Mouse (Mus musculus) gastrocnemius, adult 8-10 months (tissue): ENCODE results near the gene Miox. TPM values are rescaled to one million over a fixed set of nuclear protein-coding genes. Genes with fewer than 3 reads are reported as not detected.

Source experiments
- DNase-seq, 2 experiments: peaks; one replicate each; pipeline ENCODE4 v3.0.0; 2022; ENCODE audit warnings: low spot score in 2 of 2
- total RNA-seq, 4 experiments: library from RNA; stranded (reverse); gene quantifications; 2 replicates each; pipeline ENCODE4 v1.2.4; 2022

The Miox gene
- total RNA-seq = not detected

GRCm38 (mm10) chr15:89334271-89334670 is at the start of gene Miox:
TSS of gene Miox (plus strand) at chr15:89334398.
- no peak for DNase-seq

GRCm38 (mm10) chr15:89285004-89285403 is 49.2 kb upstream of the Miox start:
- DNase-seq = no peak

GRCm38 (mm10) chr15:89285478-89285877 is 48.7 kb upstream of the Miox start:
- DNase-seq = no peak

- no peak for DNase-seq
Measured at GRCm38 (mm10) chr15:89286114-89286513, 48.1 kb upstream of the Miox start.

- no peak for DNase-seq
Measured at GRCm38 (mm10) chr15:89286582-89286981, 47.6 kb upstream of the Miox start.

- no peak for DNase-seq
Measured at GRCm38 (mm10) chr15:89288227-89288767, 45.9 kb upstream of the Miox start.

- no peak for DNase-seq
Measured at GRCm38 (mm10) chr15:89289455-89289854, 44.7 kb upstream of the Miox start.

- no peak for DNase-seq
Measured at GRCm38 (mm10) chr15:89291521-89291920, 42.7 kb upstream of the Miox start.

- DNase-seq = no peak
Measured at GRCm38 (mm10) chr15:89292795-89293194, 41.4 kb upstream of the Miox start.

GRCm38 (mm10) chr15:89293778-89294177 is 40.4 kb upstream of the Miox start:
- no peak for DNase-seq

GRCm38 (mm10) chr15:89295580-89296165 is 38.5 kb upstream of the Miox start:
- no peak for DNase-seq

GRCm38 (mm10) chr15:89296465-89296864 is 37.7 kb upstream of the Miox start:
- DNase-seq = peak in 1 of 2 experiments; percentile 32

- DNase-seq = no peak
Measured at GRCm38 (mm10) chr15:89297695-89298094, 36.5 kb upstream of the Miox start.

- no peak for DNase-seq
Measured at GRCm38 (mm10) chr15:89300180-89300579, 34.0 kb upstream of the Miox start.

- no peak for DNase-seq
Measured at GRCm38 (mm10) chr15:89300600-89300999, 33.6 kb upstream of the Miox start.

- no peak for DNase-seq
Measured at GRCm38 (mm10) chr15:89305966-89306365, 28.2 kb upstream of the Miox start.

GRCm38 (mm10) chr15:89307461-89307860 is 26.7 kb upstream of the Miox start:
- DNase-seq = no peak

- DNase-seq = no peak
Measured at GRCm38 (mm10) chr15:89308406-89309139, 25.6 kb upstream of the Miox start.

- DNase-seq = no peak
Measured at GRCm38 (mm10) chr15:89309962-89310498, 24.2 kb upstream of the Miox start.

GRCm38 (mm10) chr15:89313359-89313758 is 20.8 kb upstream of the Miox start:
- no peak for DNase-seq

GRCm38 (mm10) chr15:89314107-89314506 is 20.1 kb upstream of the Miox start:
- DNase-seq = no peak

- DNase-seq = no peak
Measured at GRCm38 (mm10) chr15:89314511-89315189, 19.5 kb upstream of the Miox start.
